In genomic region chr16:35542421-35542780, GRCm38 (mm10) we compare ENCODE assay signal across 8 mouse cellular contexts. TPM values are rescaled to one million over a fixed set of nuclear protein-coding genes. Genes with fewer than 3 reads are reported as not detected.
DNase-seq lines count a peak whose midpoint lies in the region; ATAC-seq and TF ChIP-seq lines count a peak whose summit lies in the region.

No protein-coding gene starts in this region.

- peaks cover 5% of the 10 kb centered on the region; the same call in 1 of the 2 replicates for H3K27me3 ChIP-seq in kidney, postnatal 0 days (ENCODE audit: insufficient read depth, low read length)
- peaks cover 39% of the 10 kb centered on the region for H3K27me3 ChIP-seq in intestine, embryonic 16.5 days (replicated peaks; ENCODE audit: control insufficient read depth, insufficient read depth, low read length)
- no peaks in the 10 kb centered on the region for H3K27me3 ChIP-seq in neural tube, embryonic 14.5 days (ENCODE audit: control insufficient read depth, insufficient read depth, low read length)

- H3K36me3 ChIP-seq in kidney, postnatal 0 days (ENCODE audit: insufficient read depth, low read length): no peaks in the 10 kb centered on the region
- H3K36me3 ChIP-seq in intestine, embryonic 16.5 days (ENCODE audit: control insufficient read depth, insufficient read depth, low read length): no peaks in the 10 kb centered on the region
- H3K36me3 ChIP-seq in neural tube, embryonic 14.5 days (ENCODE audit: control insufficient read depth, insufficient read depth, low read length): no peaks in the 10 kb centered on the region

- H3K9me3 ChIP-seq in kidney, postnatal 0 days (replicated peaks; ENCODE audit: low read length): no peaks in the 10 kb centered on the region
- H3K9me3 ChIP-seq in intestine, embryonic 16.5 days (ENCODE audit: control insufficient read depth, low read length): no peaks in the 10 kb centered on the region
- no peaks in the 10 kb centered on the region for H3K9me3 ChIP-seq in neural tube, embryonic 14.5 days (ENCODE audit: control insufficient read depth, low read length)

- TF ChIP-seq POLR2A in embryonic fibroblast, embryonic 13.5 days (IDR thresholded peaks at IDR 0.05; ENCODE audit: low read depth, low read length): no peak

- H3K4me1 ChIP-seq in kidney, postnatal 0 days (replicated peaks; ENCODE audit: insufficient read depth, low read length): peaks cover 15% of the 10 kb centered on the region; the same call in 1 of the 2 replicates
- no peaks in the 10 kb centered on the region for H3K4me1 ChIP-seq in embryonic fibroblast, embryonic 13.5 days (ENCODE audit: control insufficient read depth, insufficient read depth, low read length)
- peaks cover 15% of the 10 kb centered on the region for H3K4me1 ChIP-seq in intestine, embryonic 16.5 days (ENCODE audit: control insufficient read depth, insufficient read depth, low read length)
- H3K4me1 ChIP-seq in neural tube, embryonic 14.5 days (ENCODE audit: control insufficient read depth, insufficient read depth, low read length): peaks cover 7% of the 10 kb centered on the region; the same call in 1 of the 2 replicates

- no peak overlapping the region for H3K27ac ChIP-seq in kidney, postnatal 0 days
- H3K27ac ChIP-seq in embryonic fibroblast, embryonic 13.5 days (ENCODE audit: insufficient read depth, low read length): no peak overlapping the region
- H3K27ac ChIP-seq in intestine, embryonic 16.5 days (ENCODE audit: low read length): no peak overlapping the region
- H3K27ac ChIP-seq in neural tube, embryonic 14.5 days (ENCODE audit: low read depth, low read length): no peak overlapping the region

- no peak for DNase-seq in kidney, postnatal 0 days (ENCODE audit: low spot score)
- no peak for DNase-seq in kidney, adult 18-20 months
- DNase-seq in ovary, postnatal 14 days (ENCODE audit: low spot score): no peak
- DNase-seq in ovary, adult 18-20 months (ENCODE audit: low spot score): no peak
- no peak for DNase-seq in frontal cortex, postnatal 10 days (ENCODE audit: low spot score in 2 of 2)

- no peak for ATAC-seq in kidney, postnatal 0 days (replicated peaks; ENCODE audit: low FRiP score, low read depth)
- ATAC-seq in intestine, embryonic 16.5 days: no peak
- ATAC-seq in neural tube, embryonic 14.5 days (ENCODE audit: low read depth): no peak

- peak overlapping the region; percentile 50; the same call in 1 of the 2 replicates for H3K9ac ChIP-seq in kidney, postnatal 0 days (ENCODE audit: low read depth, low read length)
- H3K9ac ChIP-seq in intestine, embryonic 16.5 days (ENCODE audit: low read depth, low read length): peak overlapping the region; percentile 68
- H3K9ac ChIP-seq in neural tube, embryonic 14.5 days (replicated peaks; ENCODE audit: low read depth, low read length): peak overlapping the region; percentile 66

- no peak for TF ChIP-seq CTCF in kidney, postnatal 0 days (IDR thresholded peaks at IDR 0.05; ENCODE audit: low read depth)
- TF ChIP-seq CTCF in embryonic fibroblast, embryonic 13.5 days (IDR thresholded peaks at IDR 0.05; ENCODE audit: borderline replicate concordance, insufficient read depth, low read length): no peak

- H3K4me2 ChIP-seq in kidney, postnatal 0 days (ENCODE audit: low read length): peak overlapping the region; percentile 97
- peak overlapping the region; percentile 93 for H3K4me2 ChIP-seq in intestine, embryonic 16.5 days (ENCODE audit: low read depth, low read length)
- H3K4me2 ChIP-seq in neural tube, embryonic 14.5 days (ENCODE audit: low read depth, low read length): peak overlapping the region; percentile 86

- peak overlapping the region; percentile 51 for H3K4me3 ChIP-seq in kidney, postnatal 0 days (replicated peaks; ENCODE audit: low read depth, low read length)
- H3K4me3 ChIP-seq in embryonic fibroblast, embryonic 13.5 days (ENCODE audit: insufficient read depth, low read length): peak overlapping the region; percentile 44; the same call in 1 of the 2 replicates
- H3K4me3 ChIP-seq in intestine, embryonic 16.5 days (ENCODE audit: low read length): peak overlapping the region; percentile 66
- H3K4me3 ChIP-seq in neural tube, embryonic 14.5 days (ENCODE audit: low read depth, low read length): peak overlapping the region; percentile 76

- 3% methylated on average over 27 of the region's 27 CpGs for WGBS in kidney, postnatal 0 days
- WGBS in intestine, embryonic 16.5 days: 4% methylated on average over 27 of the region's 27 CpGs
- 3% methylated on average over 27 of the region's 27 CpGs for WGBS in neural tube, embryonic 14.5 days

RNA-seq across cellular contexts. Expression of gene Sema5b, which starts 1.5 kb away (rescaled TPM):
- 1.7 and 2.2 TPM in 2 replicates for polyA plus RNA-seq in kidney, postnatal 0 days (2015; fragmentation: Nextera tagmentation; extraction: Ambion mirVana)
- 1.3 TPM in 2 replicates for polyA plus RNA-seq in embryonic fibroblast, embryonic 13.5 days (2011; ENCODE audit: insufficient read length, low read depth, missing spikeins)
- 4.2 and 5.1 TPM in 2 replicates for polyA plus RNA-seq in intestine, embryonic 16.5 days (2015; fragmentation: Nextera tagmentation; extraction: Ambion mirVana)
- polyA plus RNA-seq in neural tube, embryonic 14.5 days (2014; fragmentation: Nextera tagmentation; extraction: Ambion mirVana): 18.1 and 21.4 TPM in 2 replicates

RNA-seq across cellular contexts. Expression of gene Pdia5, which starts 51.7 kb away (rescaled TPM):
- polyA plus RNA-seq in kidney, postnatal 0 days (2015; fragmentation: Nextera tagmentation; extraction: Ambion mirVana): 42.2 and 46.0 TPM in 2 replicates
- polyA plus RNA-seq in embryonic fibroblast, embryonic 13.5 days (2011; ENCODE audit: insufficient read length, low read depth, missing spikeins): 96.7 and 105 TPM in 2 replicates
- polyA plus RNA-seq in intestine, embryonic 16.5 days (2015; fragmentation: Nextera tagmentation; extraction: Ambion mirVana): 54.2 and 60.0 TPM in 2 replicates
- polyA plus RNA-seq in neural tube, embryonic 14.5 days (2014; fragmentation: Nextera tagmentation; extraction: Ambion mirVana): 3.2 and 7.4 TPM in 2 replicates
